Mouse (Mus musculus) thymus, adult 2 months (tissue): ENCODE measurements around the gene Olfr1441.

Experiments
- CTCF ChIP-seq: fragments of 200-500 bp; IDR thresholded peaks from 2 replicates; pipeline ENCODE4 v1.5.1; 2012; ENCODE audit warnings: mild to moderate bottlenecking, control low read depth, low read length, moderate library complexity, borderline replicate concordance; ENCODE audit not compliant: control insufficient read depth, poor library complexity, insufficient read depth; ENCODE audit errors: extremely low read depth
- POLR2A ChIP-seq: fragments of 200-500 bp; IDR thresholded peaks from 2 replicates; pipeline ENCODE4 v1.6.1; 2012; ENCODE audit warnings: mild to moderate bottlenecking, low read length, control low read depth, moderate library complexity; ENCODE audit not compliant: control insufficient read depth, poor library complexity, insufficient read depth; ENCODE audit errors: extremely low read depth

GRCm38 (mm10) chr19:12471866-12472265 is 54.6 kb downstream of the Olfr1441 start:
- TF ChIP-seq CTCF (no peak), POLR2A (no peak)
